Mouse (Mus musculus) cerebellum, adult 2 months (tissue): ENCODE measurements around the gene Prkcb. TPM values are rescaled to one million over a fixed set of nuclear protein-coding genes. Genes with fewer than 3 reads are reported as not detected.

Source experiments
- DNase-seq, 2 experiments: peaks; one replicate each; pipeline ENCODE4 v3.0.0; 2021
- H3K27ac ChIP-seq: fragments of 200-500 bp; 2 replicates; pipeline ENCODE4 v1.5.1; 2012; ENCODE audit warnings: low read length, control low read depth, inconsistent platforms; ENCODE audit not compliant: insufficient read depth
- H3K27me3 ChIP-seq: fragments of 200-500 bp; 2 replicates; pipeline ENCODE4 v1.6.1; 2012; ENCODE audit warnings: inconsistent platforms, mild to moderate bottlenecking, low read length, moderate library complexity; ENCODE audit not compliant: control insufficient read depth, insufficient read depth
- H3K4me1 ChIP-seq: fragments of 200-500 bp; 2 replicates; pipeline ENCODE4 v1.6.1; 2011; ENCODE audit warnings: low read length; ENCODE audit not compliant: control insufficient read depth, insufficient read depth
- H3K4me3 ChIP-seq: fragments of 200-500 bp; replicated peaks from 2 replicates; pipeline ENCODE3; 2011; ENCODE audit warnings: mild to moderate bottlenecking, low read depth, low read length, control low read depth; ENCODE audit not compliant: insufficient read depth
- CTCF ChIP-seq: fragments of 200-500 bp; IDR thresholded peaks from 2 replicates; pipeline ENCODE4 v1.5.1; 2011; ENCODE audit warnings: low read depth, mild to moderate bottlenecking, control low read depth, low read length, moderate library complexity, borderline replicate concordance; ENCODE audit not compliant: insufficient read depth
- POLR2A ChIP-seq: fragments of 200-500 bp; IDR thresholded peaks from 2 replicates; pipeline ENCODE4 v1.6.1; 2011; ENCODE audit warnings: low read length, control low read depth, borderline replicate concordance; ENCODE audit not compliant: insufficient read depth
- WGBS: fragments of 180-500 bp; shearing (Covaris S2); methylation state at CpG from one replicate; pipeline ENCODE4 v1.1.7; 2018; 5-methylcytosine and 5-hydroxymethylcytosine counted together
- polyA plus RNA-seq: library from polyadenylated mRNA; depleted of rRNA; stranded (reverse); fragments of >200 nt; gene quantifications from 2 replicates; pipeline ENCODE4 v1.2.3, GENCODE M21; 2012

Prkcb gene
- polyA plus RNA-seq, 1 experiment = 311 TPM

- Histone ChIP-seq H3K4me1 (no peaks in the 10 kb centered on the region), H3K4me3 (no peak overlapping the region), H3K27ac (no peak overlapping the region), H3K27me3 (no peaks in the 10 kb centered on the region)
- no peak for DNase-seq
- no peak for TF ChIP-seq POLR2A
- no peak for TF ChIP-seq CTCF
- WGBS = 74% methylated on average over 3 of the region's 3 CpGs
Observed at GRCm38 (mm10) chr7:122573101-122573635, 284.6 kb downstream of the Prkcb start.

GRCm38 (mm10) chr7:122574418-122574817 lies 285.9 kb downstream of the Prkcb start:
- H3K27ac ChIP-seq = no peak overlapping the region
- TF ChIP-seq POLR2A = no peak
- no peak for TF ChIP-seq CTCF
- no peaks in the 10 kb centered on the region for H3K4me1 ChIP-seq
- no peaks in the 10 kb centered on the region for H3K27me3 ChIP-seq
- no peak overlapping the region for H3K4me3 ChIP-seq
- no peak for DNase-seq
- 68% methylated on average over 7 of the region's 7 CpGs for WGBS

DNA sequence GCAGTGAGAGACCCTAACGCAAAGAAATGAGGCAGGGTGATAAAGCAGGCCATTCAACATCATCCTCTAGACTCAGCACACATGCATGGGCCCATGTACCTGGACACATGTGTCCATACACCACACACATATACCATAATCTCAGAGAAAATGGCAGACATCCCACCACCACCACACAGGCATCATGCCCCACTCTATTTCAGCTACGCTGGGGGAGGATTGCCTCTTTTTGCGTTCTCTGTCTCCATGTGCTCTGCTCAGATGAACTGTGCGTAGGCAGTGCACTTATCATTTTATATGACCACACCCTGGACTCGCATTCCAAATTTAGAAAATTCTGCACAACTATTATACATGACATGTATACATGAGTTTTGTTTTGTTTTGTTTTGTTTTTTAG lies 286.5 kb downstream of the Prkcb start:
- DNase-seq = no peak

GRCm38 (mm10) chr7:122575506-122575905 lies 287.0 kb downstream of the Prkcb start:
- Histone ChIP-seq H3K27ac (no peak overlapping the region), H3K4me3 (no peak overlapping the region), H3K4me1 (peaks cover 10% of the 10 kb centered on the region), H3K27me3 (no peaks in the 10 kb centered on the region)
- TF ChIP-seq POLR2A (no peak), CTCF (no peak)
- WGBS = 59% methylated on average over 8 of the region's 8 CpGs
- no peak for DNase-seq

More for the DNA sequence above, 286.5 kb downstream of the Prkcb start:
- 95% methylated on average over 5 of the region's 5 CpGs for WGBS
- H3K27ac ChIP-seq = no peak overlapping the region
- TF ChIP-seq CTCF (no peak), POLR2A (no peak)
- H3K4me3 ChIP-seq = no peak overlapping the region
- H3K27me3 ChIP-seq = no peaks in the 10 kb centered on the region
- H3K4me1 ChIP-seq = peaks cover 5% of the 10 kb centered on the region

DNA sequence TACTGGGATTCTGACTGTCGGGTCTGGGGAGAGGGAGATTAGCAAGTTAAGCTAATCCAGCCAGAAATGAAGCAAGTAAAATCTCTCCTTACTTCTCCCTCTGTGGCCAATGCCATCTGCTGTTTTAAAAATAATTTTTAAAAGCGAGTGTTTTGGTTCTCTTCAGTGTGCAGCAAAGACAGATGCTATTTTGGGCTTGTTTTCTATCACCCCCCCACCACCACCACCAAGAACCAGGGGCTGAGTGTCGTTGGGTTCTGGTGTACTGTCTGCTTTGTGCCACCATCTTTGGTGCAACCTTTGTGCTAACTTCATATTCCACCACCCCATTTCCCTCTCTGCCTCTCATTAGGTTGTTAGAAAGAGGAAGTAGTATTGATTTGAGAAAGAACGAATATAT lies 289.0 kb downstream of the Prkcb start:
- peaks cover 10% of the 10 kb centered on the region for H3K4me1 ChIP-seq
- no peak overlapping the region for H3K27ac ChIP-seq
- no peak for DNase-seq
- no peak overlapping the region for H3K4me3 ChIP-seq
- H3K27me3 ChIP-seq = no peaks in the 10 kb centered on the region
- WGBS = 64% methylated on average over 4 of the region's 4 CpGs
- TF ChIP-seq CTCF (no peak), POLR2A (no peak)

DNA sequence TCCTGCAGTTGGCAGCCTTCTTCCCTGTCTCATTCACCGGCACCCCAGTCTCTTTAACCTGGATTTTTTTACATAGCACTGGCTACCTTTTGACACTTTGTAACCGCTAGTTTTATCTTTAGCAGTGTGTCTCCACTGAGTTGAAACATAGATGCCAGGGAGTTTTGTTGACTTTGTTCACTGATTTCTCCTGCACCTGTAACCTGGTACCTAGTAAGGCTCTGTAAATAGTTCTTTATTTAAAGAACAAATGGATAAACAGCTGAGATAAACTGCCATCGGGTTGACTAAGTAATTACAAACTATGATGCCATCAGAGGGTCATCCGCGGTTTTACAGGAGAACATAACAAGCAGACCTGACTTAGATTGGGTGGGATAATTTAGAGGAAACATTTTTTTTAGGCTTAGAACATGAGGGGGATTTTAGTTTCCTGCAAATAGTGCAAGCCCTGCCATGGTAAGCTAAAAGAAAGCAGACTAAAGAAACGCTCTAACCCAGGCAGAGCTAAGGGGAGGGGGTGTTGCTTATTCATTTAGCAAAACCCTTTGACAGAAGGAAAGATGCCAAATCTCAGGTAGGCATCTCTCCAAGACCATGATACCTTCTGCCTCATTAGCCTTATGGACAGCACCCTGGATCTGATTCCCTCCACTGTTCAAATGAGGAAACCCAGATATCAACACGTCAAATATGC lies 291.1 kb downstream of the Prkcb start:
- TF ChIP-seq POLR2A (no peak), CTCF (no peak)

DNA sequence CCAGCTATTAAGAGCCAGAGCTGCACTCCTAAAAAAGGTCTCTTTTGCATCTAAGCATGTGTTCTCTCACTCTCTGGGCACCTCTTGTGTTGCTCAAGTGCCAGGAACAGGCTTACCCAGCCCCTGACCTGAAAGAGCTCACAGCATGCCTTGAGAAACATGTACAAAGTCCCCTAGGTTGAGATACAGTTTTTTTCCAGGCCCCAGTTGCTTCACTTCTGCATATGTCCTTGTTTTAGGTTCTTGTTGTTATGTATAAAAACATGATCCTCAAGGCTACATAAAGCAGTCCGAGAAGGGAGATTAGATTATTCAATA lies 291.6 kb downstream of the Prkcb start:
- Histone ChIP-seq H3K27ac (no peak overlapping the region), H3K4me1 (peaks cover 10% of the 10 kb centered on the region), H3K27me3 (no peaks in the 10 kb centered on the region), H3K4me3 (no peak overlapping the region)
- no peak for TF ChIP-seq CTCF
- TF ChIP-seq POLR2A = no peak
- 100% methylated on average over 1 of the region's 1 CpGs for WGBS
- no peak for DNase-seq

More for the DNA sequence above, 291.1 kb downstream of the Prkcb start:
- no peak overlapping the region for H3K27ac ChIP-seq
- H3K4me1 ChIP-seq = peaks cover 10% of the 10 kb centered on the region
- 61% methylated on average over 7 of the region's 7 CpGs for WGBS
- H3K27me3 ChIP-seq = no peaks in the 10 kb centered on the region
- H3K4me3 ChIP-seq = no peak overlapping the region
- DNase-seq = peak in 1 of 2 experiments; percentile 35
